Mouse (Mus musculus) B cell, adult 2 months (primary cell): ENCODE results near the gene Map3k14.

ENCODE experiments used
- DNase-seq, 2 experiments: peaks; one replicate each; pipeline ENCODE4 v3.0.0; 2022

Gene Map3k14

DNA sequence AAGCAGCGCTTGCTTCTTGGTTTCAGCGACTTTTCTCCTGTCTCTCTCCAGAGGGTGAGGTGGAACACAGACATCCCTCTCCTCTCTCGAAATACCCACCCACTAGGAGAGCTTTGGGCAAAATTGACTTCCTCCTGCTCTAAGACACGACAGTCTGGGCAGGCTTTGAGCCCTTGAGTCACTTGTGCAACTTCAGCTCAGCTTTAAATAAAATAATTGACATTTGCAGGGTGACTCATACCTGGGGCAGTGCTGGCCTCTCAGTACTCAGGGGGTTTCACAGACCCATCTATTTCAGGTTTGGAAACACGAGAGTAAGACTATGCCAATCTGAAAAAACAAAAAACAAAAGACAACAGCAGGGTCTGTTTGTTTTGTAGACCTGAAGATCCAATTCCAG lies 2.2 kb upstream of the Map3k14 start:
- DNase-seq, result no peak

GRCm38 (mm10) chr11:103268905-103269304 lies 1.6 kb upstream of the Map3k14 start:
- DNase-seq, result no peak

- DNase-seq, result no peak
These were observed 1.1 kb upstream of the Map3k14 start for GRCm38 (mm10) chr11:103268350-103268749.

DNA sequence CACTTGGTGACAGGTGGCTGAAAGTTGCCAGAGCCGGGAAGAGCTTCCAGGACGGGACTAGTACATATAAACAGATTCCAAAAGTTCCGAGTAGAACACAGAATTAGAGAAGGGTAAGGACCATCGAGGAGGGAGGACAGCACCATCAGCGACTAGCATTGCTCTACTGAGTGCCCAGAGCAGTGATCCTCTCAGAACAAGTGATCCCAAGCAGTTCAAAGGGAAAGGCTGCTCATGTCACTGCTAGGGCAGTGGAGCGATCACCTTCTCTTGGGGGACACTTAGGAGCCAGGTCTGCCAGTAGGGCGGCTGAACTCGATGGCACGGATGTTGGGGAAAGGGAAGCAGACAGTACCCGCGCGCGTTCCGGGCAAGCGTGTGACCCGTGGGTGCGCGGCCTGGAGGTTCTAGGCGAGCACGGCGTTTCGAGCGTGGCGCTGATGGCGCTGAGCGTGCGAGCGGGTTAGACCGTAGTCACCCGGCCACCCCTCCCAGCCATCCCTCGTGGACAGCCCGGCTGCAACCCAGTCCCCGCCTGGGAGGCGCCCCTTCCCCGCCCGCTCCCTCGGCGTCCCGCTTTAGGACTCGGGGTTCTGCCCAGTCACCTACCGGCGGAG lies 435 bp downstream of the Map3k14 start:
- no peak for DNase-seq

DNA sequence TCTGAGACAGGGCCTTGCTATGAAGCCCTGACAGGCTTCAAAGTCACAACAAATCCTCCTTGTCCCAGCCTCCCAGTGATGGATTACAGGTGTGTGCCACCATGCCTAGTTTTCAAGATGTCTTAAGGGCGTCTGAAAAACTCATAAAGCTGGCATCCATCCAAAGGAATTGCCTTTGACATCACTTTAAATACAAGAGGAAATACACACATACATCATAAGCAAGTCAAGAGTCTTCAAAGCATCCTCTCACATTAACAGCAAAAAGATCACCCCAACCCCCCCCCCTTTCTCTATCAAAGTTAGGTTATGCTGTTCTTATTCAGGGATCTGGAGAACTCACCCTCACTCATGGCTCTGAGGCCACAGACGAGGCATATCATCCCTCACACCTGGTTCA lies 1.4 kb downstream of the Map3k14 start:
- DNase-seq, result no peak

GRCm38 (mm10) chr11:103265211-103265610 lies 2.1 kb downstream of the Map3k14 start:
- peak; percentile 45 to 50 for DNase-seq

DNA sequence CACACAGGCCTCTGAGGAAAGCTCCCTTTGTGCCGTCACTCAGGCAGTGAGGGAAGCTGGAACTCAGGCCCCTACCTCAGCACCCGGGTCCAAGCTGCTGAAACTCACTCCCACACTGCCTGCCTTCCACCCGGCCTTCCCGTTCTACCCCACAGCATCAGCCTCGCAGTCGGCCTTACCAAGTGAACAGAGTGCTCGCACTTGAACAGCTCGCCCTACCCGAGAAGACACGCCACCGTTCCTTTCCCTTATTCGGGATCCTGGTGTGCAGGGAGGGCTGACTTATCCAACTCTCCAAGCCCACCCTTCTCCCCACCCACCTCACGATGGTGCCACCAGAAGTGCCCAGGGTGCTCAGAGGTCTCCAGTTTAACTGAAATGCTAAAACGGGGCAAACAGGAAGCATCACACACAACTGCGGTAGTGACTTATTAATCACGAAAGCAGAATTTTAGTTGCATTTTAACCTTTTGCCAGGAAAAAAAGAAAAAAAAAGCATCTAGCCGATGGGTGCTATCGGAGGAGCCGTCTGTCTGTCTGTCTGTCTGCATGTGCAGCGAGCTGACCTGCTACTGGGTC lies 2.8 kb downstream of the Map3k14 start:
- DNase-seq, result peak; percentile 35 to 45

- no peak for DNase-seq
These were observed 3.7 kb downstream of the Map3k14 start for GRCm38 (mm10) chr11:103263551-103263950.

DNA sequence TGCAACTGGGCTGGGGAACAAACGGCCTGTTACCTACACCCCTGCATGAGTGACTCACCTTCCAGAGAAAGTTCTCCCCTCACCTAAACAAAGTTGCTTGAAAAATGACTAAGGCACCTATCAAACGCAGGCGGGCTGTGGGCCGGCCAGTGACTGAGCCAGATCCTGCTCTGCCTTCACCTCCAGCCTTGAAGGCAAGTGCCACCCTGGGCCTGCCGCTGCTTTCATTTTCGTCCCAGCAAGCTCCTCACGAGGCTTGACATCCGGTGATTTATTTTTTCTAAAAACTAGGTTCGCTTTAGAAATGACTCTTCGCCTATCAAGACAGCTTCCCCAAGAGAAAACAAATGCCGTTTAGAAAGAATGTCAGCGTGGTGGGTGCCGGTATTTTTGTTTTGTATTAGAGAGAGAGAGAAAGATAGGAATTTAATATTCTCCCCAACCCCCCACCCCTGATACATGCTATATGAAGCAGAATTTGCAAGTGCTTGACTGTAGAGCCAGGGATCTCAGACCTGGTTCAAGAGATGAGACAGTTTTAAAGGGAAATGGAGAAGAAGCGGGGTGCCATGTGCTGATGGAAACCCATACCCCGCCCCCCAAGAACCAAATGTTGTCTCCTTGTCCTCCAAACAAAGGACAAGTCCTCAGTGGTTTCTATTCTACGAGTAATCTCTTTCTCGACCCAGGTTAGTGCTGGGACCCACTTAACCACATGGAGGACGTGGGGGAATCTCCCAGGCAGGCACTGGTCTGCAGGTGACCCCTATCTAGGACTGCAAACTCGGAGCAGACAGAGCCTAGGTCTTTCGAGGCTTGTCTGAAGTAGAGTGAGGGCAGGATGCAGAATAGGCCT lies 4.6 kb downstream of the Map3k14 start:
- peak; percentile 81 for DNase-seq

DNA sequence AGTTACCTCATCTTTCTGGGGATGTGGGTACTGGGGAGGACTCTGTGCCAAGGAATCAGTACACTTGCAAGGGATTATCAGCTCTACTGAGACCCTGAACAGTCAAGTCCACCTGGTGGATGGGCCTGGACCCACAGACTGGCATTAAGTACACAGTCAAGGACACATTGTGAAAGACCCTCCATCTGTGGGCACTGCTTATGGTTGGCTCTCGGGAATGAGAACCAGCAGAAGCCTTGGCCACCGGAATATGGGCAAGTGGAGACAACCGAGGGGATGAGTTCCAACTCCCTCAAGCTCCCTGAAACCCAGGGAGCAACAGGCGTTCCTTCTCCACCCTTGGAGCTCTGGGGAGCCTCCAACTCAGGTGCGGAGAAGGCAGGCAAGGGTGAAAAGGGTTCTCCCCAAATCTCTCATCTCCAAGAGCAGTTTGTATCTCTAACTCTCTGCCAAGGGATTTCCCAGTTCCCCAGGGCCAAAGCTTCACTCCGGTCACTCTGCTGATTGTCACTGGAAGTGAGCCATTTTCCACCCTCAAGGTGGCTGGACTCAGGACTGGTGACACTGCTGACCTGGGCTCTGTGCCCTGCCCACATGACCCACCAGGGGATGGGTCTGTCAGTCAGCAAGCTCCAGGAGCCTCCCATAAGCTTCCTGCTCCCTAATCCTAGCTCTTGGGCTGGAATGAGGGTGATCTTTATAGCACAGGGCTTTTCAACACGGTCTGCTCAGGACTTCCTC lies 5.4 kb downstream of the Map3k14 start:
- no peak for DNase-seq

GRCm38 (mm10) chr11:103260515-103261192 lies 6.6 kb downstream of the Map3k14 start:
- DNase-seq, result no peak

GRCm38 (mm10) chr11:103260034-103260433 lies 7.2 kb downstream of the Map3k14 start:
- no peak for DNase-seq

DNA sequence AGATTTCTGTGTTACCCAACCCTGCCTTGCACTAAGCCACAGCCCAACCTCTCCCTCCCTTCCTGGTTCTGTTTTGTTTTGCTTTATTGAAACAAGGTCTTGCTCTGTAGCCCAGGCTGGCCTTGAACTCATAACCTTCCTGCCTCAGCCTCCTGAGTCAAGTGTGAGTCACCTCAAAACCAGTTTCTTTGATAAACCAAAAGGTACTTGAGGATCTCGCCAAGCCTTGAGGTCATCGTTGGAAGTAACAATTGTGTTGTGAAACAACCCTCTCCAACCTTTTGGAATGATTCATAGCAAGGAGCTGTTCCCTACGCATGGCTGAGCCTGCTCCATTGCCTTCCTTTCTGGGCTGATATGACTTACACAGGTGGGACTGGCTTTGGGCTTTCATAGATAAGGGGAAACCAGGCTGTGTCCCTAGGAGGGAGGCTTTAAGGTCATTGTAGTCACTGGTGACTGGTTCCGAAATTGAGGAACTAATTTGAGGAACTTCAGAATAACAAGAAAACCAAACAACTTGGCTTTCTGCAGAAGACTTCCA lies 9.3 kb downstream of the Map3k14 start:
- DNase-seq, result peak; percentile 68 to 72

- no peak for DNase-seq
These were observed 13.7 kb downstream of the Map3k14 start for GRCm38 (mm10) chr11:103253605-103254004.

DNA sequence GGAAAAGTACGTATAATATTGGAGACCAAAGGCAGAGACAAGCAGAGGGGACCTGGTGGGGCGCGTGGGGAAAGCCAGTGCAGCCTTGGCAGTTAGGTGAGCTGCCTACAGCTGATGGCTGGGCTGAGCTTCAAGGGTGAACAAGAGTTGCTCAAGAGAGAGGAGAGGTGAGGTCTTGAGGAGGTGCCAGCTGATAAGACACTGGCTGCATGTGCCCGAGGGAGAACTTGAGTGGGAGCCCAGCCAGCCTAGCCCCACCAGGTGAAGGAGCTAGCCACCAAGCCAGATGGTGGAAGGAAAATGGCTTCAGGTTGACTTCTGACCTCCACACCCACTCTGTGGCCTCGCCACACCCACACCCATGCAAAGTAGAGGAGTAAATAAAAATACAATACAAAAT lies 14.9 kb downstream of the Map3k14 start:
- no peak for DNase-seq

- DNase-seq, result no peak
These were observed 16.9 kb downstream of the Map3k14 start for GRCm38 (mm10) chr11:103250324-103250723.

DNA sequence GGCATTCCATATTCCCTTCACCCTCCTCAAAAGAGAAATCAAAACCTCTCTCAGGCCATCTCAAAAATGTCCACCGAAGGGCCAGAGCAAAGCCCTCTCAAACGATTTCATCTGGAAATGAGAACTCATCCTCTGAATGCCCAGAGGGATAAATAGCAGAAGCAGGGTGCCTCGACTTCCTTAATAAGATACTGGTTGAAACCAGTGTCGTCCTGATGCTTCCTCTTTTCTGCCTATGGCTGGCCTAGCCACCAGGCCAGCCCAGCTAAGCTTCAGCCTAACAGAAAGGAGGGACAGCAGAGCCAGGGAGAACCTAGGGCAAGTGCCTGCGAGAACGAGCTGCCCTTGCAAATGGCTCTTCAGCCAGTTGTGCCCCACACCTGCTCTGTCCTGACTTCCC lies 17.8 kb downstream of the Map3k14 start:
- peak; percentile 58 to 59 for DNase-seq

- no peak for DNase-seq
These were observed 18.4 kb downstream of the Map3k14 start for GRCm38 (mm10) chr11:103248837-103249236.

- peak in 1 of 2 experiments; percentile 31 for DNase-seq
These were observed 19.6 kb downstream of the Map3k14 start for GRCm38 (mm10) chr11:103247504-103248177.

GRCm38 (mm10) chr11:103246731-103247290 lies 20.5 kb downstream of the Map3k14 start:
- no peak for DNase-seq

GRCm38 (mm10) chr11:103246081-103246730 lies 21.1 kb downstream of the Map3k14 start:
- DNase-seq, result no peak
